Mouse (Mus musculus) heart, adult 2 months (tissue): ENCODE data around the gene Cdkl3.

Source experiments
- CTCF ChIP-seq: fragments of 200-600 bp; IDR thresholded peaks from 2 replicates; pipeline ENCODE4 v1.8.1; 2022; ENCODE audit warnings: antibody characterized with exemption, mild to moderate bottlenecking, moderate library complexity
- POLR2A ChIP-seq: fragments of 200-500 bp; IDR thresholded peaks from 2 replicates; pipeline ENCODE4 v1.6.1; 2011; ENCODE audit warnings: mild to moderate bottlenecking, low read depth, low read length, control low read depth; ENCODE audit not compliant: insufficient read depth

GRCm38 (mm10) chr11:52053371-52053770 is 49.4 kb downstream of the Cdkl3 start:
- TF ChIP-seq CTCF (no peak), POLR2A (no peak)
